Mouse (Mus musculus) lung, postnatal 0 days (tissue): ENCODE measurements around the gene Srebf1.

ENCODE experiments used
- CTCF ChIP-seq: IDR thresholded peaks from 2 replicates; pipeline ENCODE4 v1.5.1; 2016; ENCODE audit warnings: antibody characterized with exemption, mild to moderate bottlenecking
- EP300 ChIP-seq: IDR thresholded peaks from 2 replicates; pipeline ENCODE4 v1.6.1; 2016; ENCODE audit warnings: antibody characterized with exemption, mild to moderate bottlenecking, control low read depth

DNA sequence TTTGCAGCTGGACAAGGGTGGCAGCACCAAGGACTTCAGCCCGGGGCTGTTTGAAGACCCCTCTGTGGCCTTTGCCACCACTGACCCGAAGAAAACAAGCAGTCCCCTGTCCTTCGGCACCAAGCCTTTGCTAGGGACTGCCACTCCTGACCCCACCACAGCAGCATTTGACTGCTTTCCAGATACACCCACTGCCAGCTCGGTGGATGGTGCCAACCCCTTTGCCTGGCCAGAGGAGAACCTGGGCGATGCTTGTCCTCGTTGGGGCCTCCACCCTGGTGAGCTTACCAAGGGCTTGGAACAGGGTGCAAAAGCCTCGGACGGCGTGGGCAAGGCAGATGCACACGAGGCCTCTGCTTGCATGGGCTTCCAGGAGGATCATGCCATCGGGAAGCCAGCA lies 35.3 kb downstream of the Srebf1 start:
- TF ChIP-seq CTCF, result no peak
- TF ChIP-seq EP300, result no peak
